Mouse (Mus musculus): Measurements from ENCODE around the gene Fbh1.
A peak's percentile ranks its signal among the peaks of the same experiment; 100 is the strongest.

The Fbh1 gene

GRCm38 (mm10) chr2:11777091-11778068, at the start of gene Fbh1, which contains the start of gene Ankrd16:
Gene Fbh1, minus strand, starts transcription at chr2:11777582.
Gene Ankrd16, plus strand, starts transcription at chr2:11777876.
- DNase-seq (ENCODE audit: low spot score), result peak; percentile 99

GRCm38 (mm10) chr2:11801299-11801930, 24.0 kb upstream of the Fbh1 start:
- no peak for DNase-seq (ENCODE audit: low spot score)

- DNase-seq (ENCODE audit: low spot score), result no peak
Measured at GRCm38 (mm10) chr2:11797930-11798364, 20.6 kb upstream of the Fbh1 start.

- no peak for DNase-seq (ENCODE audit: low spot score)
Measured at GRCm38 (mm10) chr2:11794668-11795067, 17.3 kb upstream of the Fbh1 start.

GRCm38 (mm10) chr2:11784159-11784558, 6.8 kb upstream of the Fbh1 start:
- no peak for DNase-seq (ENCODE audit: low spot score)

- peak; percentile 81 for DNase-seq (ENCODE audit: low spot score)
Measured at GRCm38 (mm10) chr2:11778087-11778823, 873 bp upstream of the Fbh1 start.

GRCm38 (mm10) chr2:11776415-11776814, 967 bp downstream of the Fbh1 start:
- DNase-seq (ENCODE audit: low spot score), result no peak

- no peak for DNase-seq (ENCODE audit: low spot score)
Measured at GRCm38 (mm10) chr2:11775121-11775520, 2.3 kb downstream of the Fbh1 start.

GRCm38 (mm10) chr2:11774426-11774825, 3.0 kb downstream of the Fbh1 start:
- DNase-seq (ENCODE audit: low spot score), result no peak

GRCm38 (mm10) chr2:11772401-11772800, 5.0 kb downstream of the Fbh1 start:
- DNase-seq (ENCODE audit: low spot score), result no peak

GRCm38 (mm10) chr2:11771701-11772100, 5.7 kb downstream of the Fbh1 start:
- no peak for DNase-seq (ENCODE audit: low spot score)

GRCm38 (mm10) chr2:11767161-11767545, 10.2 kb downstream of the Fbh1 start:
- no peak for DNase-seq (ENCODE audit: low spot score)

GRCm38 (mm10) chr2:11766485-11767160, 10.8 kb downstream of the Fbh1 start:
- no peak for DNase-seq (ENCODE audit: low spot score)

- no peak for DNase-seq (ENCODE audit: low spot score)
Measured at GRCm38 (mm10) chr2:11765694-11766093, 11.7 kb downstream of the Fbh1 start.

GRCm38 (mm10) chr2:11762541-11762940, 14.8 kb downstream of the Fbh1 start:
- no peak for DNase-seq (ENCODE audit: low spot score)

- no peak for DNase-seq (ENCODE audit: low spot score)
Measured at GRCm38 (mm10) chr2:11739516-11740051, 37.8 kb downstream of the Fbh1 start.

- no peak for DNase-seq (ENCODE audit: low spot score)
Measured at GRCm38 (mm10) chr2:11738794-11739193, 38.6 kb downstream of the Fbh1 start.

- DNase-seq (ENCODE audit: low spot score), result no peak
Measured at GRCm38 (mm10) chr2:11735853-11736252, 41.5 kb downstream of the Fbh1 start.

- no peak for DNase-seq (ENCODE audit: low spot score)
Measured at GRCm38 (mm10) chr2:11732978-11733377, 44.4 kb downstream of the Fbh1 start.

- DNase-seq (ENCODE audit: low spot score), result no peak
Measured at GRCm38 (mm10) chr2:11729091-11729490, 48.3 kb downstream of the Fbh1 start.

- no peak for DNase-seq (ENCODE audit: low spot score)
Measured at GRCm38 (mm10) chr2:11727574-11727973, 49.8 kb downstream of the Fbh1 start.
